Mouse (Mus musculus): ENCODE results near the gene Lor.

DNA sequence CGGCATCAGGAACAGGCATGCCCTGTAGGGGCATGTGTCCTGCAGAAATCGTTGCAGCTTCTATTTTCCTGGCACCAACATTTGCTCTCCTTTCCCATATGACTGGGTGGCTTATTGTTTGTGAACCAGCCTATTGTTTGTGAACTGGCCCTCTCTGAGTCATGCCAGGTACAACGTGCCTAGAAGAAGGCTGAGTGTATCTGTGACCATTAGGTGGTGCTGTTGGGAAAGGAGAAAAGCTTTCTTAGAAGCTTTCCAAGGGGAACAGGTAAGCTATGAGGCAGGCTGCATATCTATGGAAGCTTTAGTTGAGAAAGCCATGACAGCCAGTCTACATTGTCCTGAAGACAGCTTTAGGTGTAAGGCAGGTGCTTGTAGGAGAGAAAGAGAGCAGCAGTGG is 35.0 kb upstream of the Lor start:
- TF ChIP-seq CTCF (IDR thresholded peaks at IDR 0.05; ENCODE audit: borderline replicate concordance, insufficient read depth, low read length), result no peak
- TF ChIP-seq POLR2A (IDR thresholded peaks at IDR 0.05; ENCODE audit: low read depth, low read length), result no peak
